Mouse (Mus musculus) lung, embryonic 15.5 days (tissue): ENCODE measurements around the gene Slc4a2. TPM values are rescaled to one million over a fixed set of nuclear protein-coding genes. Genes with fewer than 3 reads are reported as not detected.
A peak's percentile ranks its signal among the peaks of the same experiment; 100 is the strongest.

ENCODE experiments used
- ATAC-seq: fragments of 200-750 bp; cut with Nextera tagmentation; 2 replicates; pipeline ENCODE4 v1.8.0; 2017; ENCODE audit warnings: moderate number of reproducible peaks, borderline replicate concordance; ENCODE audit not compliant: low FRiP score, low TSS enrichment; ENCODE audit errors: extremely low read depth
- H3K27ac ChIP-seq: fragments of 300-500 bp; sonication (generic); 2 replicates; pipeline ENCODE4 v1.5.1; 2015; ENCODE audit warnings: moderate library complexity, mild to moderate bottlenecking, inconsistent platforms
- H3K27me3 ChIP-seq: fragments of 300-500 bp; sonication (generic); 2 replicates; pipeline ENCODE4 v1.6.1; 2015; ENCODE audit warnings: inconsistent platforms
- H3K36me3 ChIP-seq: fragments of 300-500 bp; sonication (generic); 2 replicates; pipeline ENCODE4 v1.6.1; 2015; ENCODE audit warnings: inconsistent platforms
- H3K4me1 ChIP-seq: fragments of 300-500 bp; sonication (generic); 2 replicates; pipeline ENCODE4 v1.6.1; 2015; ENCODE audit warnings: inconsistent platforms
- H3K4me2 ChIP-seq: fragments of 300-500 bp; sonication (generic); 2 replicates; pipeline ENCODE4 v1.6.1; 2015; ENCODE audit warnings: inconsistent platforms, mild to moderate bottlenecking, moderate library complexity
- H3K4me3 ChIP-seq: fragments of 300-500 bp; sonication (generic); 2 replicates; pipeline ENCODE4 v1.5.1; 2015; ENCODE audit warnings: mild to moderate bottlenecking, inconsistent platforms
- H3K9ac ChIP-seq: fragments of 300-500 bp; sonication (generic); 2 replicates; pipeline ENCODE4 v1.6.1; 2015; ENCODE audit warnings: inconsistent platforms
- H3K9me3 ChIP-seq: fragments of 300-500 bp; sonication (generic); 2 replicates; pipeline ENCODE4 v1.6.1; 2016; ENCODE audit warnings: inconsistent platforms
- WGBS: fragments of 180-500 bp; shearing (Covaris S2); methylation state at CpG from one replicate; pipeline ENCODE4 v1.1.7; 2015; 5-methylcytosine and 5-hydroxymethylcytosine counted together
- polyA plus RNA-seq: library from polyadenylated mRNA; unstranded; fragments of >200 nt; fragmentation: Nextera tagmentation; extraction: Ambion mirVana; gene quantifications from 2 replicates; pipeline ENCODE4 v1.2.1, GENCODE M21; 2015

Gene Slc4a2
- polyA plus RNA-seq, 1 experiment from 2014 or later = 44.4 TPM

- no peak overlapping the region for H3K4me3 ChIP-seq
- H3K4me2 ChIP-seq = no peak overlapping the region
- no peaks in the 10 kb centered on the region for H3K27me3 ChIP-seq
- no peak overlapping the region for H3K27ac ChIP-seq
- ATAC-seq = no peak
- H3K36me3 ChIP-seq = peaks cover 94% of the 10 kb centered on the region
- H3K9me3 ChIP-seq = no peaks in the 10 kb centered on the region
- WGBS = 87% methylated on average over 8 of the region's 8 CpGs
- no peak overlapping the region for H3K9ac ChIP-seq
- H3K4me1 ChIP-seq = peaks cover 1% of the 10 kb centered on the region
Observed at GRCm38 (mm10) chr5:24433993-24434392, 10.4 kb downstream of the Slc4a2 start.

- H3K4me1 ChIP-seq = peaks cover 19% of the 10 kb centered on the region
- H3K9me3 ChIP-seq = no peaks in the 10 kb centered on the region
- H3K36me3 ChIP-seq = peaks cover 66% of the 10 kb centered on the region
- H3K27me3 ChIP-seq = no peaks in the 10 kb centered on the region
- no peak overlapping the region for H3K27ac ChIP-seq
- no peak overlapping the region for H3K4me3 ChIP-seq
- ATAC-seq = no peak
- H3K4me2 ChIP-seq = no peak overlapping the region
- no peak overlapping the region for H3K9ac ChIP-seq
- 87% methylated on average over 8 of the region's 8 CpGs for WGBS
Observed at GRCm38 (mm10) chr5:24441187-24441586, 17.6 kb downstream of the Slc4a2 start.

- H3K36me3 ChIP-seq = peaks cover 58% of the 10 kb centered on the region
- no peak for ATAC-seq
- WGBS = 86% methylated on average over 9 of the region's 9 CpGs
Observed at GRCm38 (mm10) chr5:24442029-24442428, 18.4 kb downstream of the Slc4a2 start.

GRCm38 (mm10) chr5:24443204-24443603 is 19.6 kb downstream of the Slc4a2 start:
- Histone ChIP-seq H3K36me3 (peaks cover 48% of the 10 kb centered on the region), H3K9me3 (no peaks in the 10 kb centered on the region), H3K4me2 (no peak overlapping the region), H3K4me3 (peak overlapping the region; percentile 94; the same call in 1 of the 2 replicates), H3K4me1 (peaks cover 33% of the 10 kb centered on the region), H3K9ac (no peak overlapping the region), H3K27me3 (no peaks in the 10 kb centered on the region), H3K27ac (no peak overlapping the region)
- no peak for ATAC-seq
- 86% methylated on average over 7 of the region's 7 CpGs for WGBS

More at GRCm38 (mm10) chr5:24442029-24442428, 18.4 kb downstream of the Slc4a2 start:
- Histone ChIP-seq H3K4me2 (no peak overlapping the region), H3K4me1 (peaks cover 22% of the 10 kb centered on the region), H3K9me3 (no peaks in the 10 kb centered on the region), H3K27me3 (no peaks in the 10 kb centered on the region), H3K27ac (no peak overlapping the region), H3K4me3 (no peak overlapping the region), H3K9ac (no peak overlapping the region)

GRCm38 (mm10) chr5:24443927-24444326 is 20.3 kb downstream of the Slc4a2 start:
- Histone ChIP-seq H3K4me3 (peak overlapping the region; percentile 94), H3K4me2 (peak overlapping the region; percentile 83), H3K27ac (no peak overlapping the region), H3K27me3 (no peaks in the 10 kb centered on the region), H3K36me3 (peaks cover 42% of the 10 kb centered on the region), H3K9me3 (no peaks in the 10 kb centered on the region), H3K9ac (peak overlapping the region; percentile 95), H3K4me1 (peaks cover 33% of the 10 kb centered on the region)
- 80% methylated on average over 12 of the region's 12 CpGs for WGBS
- no peak for ATAC-seq

- Histone ChIP-seq H3K9me3 (no peaks in the 10 kb centered on the region), H3K4me2 (peak within 1 kb of the TSS; percentile 83), H3K36me3 (peaks cover 32% of the 10 kb centered on the region), H3K4me3 (peak within 1 kb of the TSS; percentile 94), H3K27ac (peak within 1 kb of the TSS; percentile 88), H3K9ac (peak within 1 kb of the TSS; percentile 95), H3K27me3 (no peaks in the 10 kb centered on the region), H3K4me1 (peaks cover 33% of the 10 kb centered on the region)
- WGBS = under 1% methylated on average over 60 of the region's 60 CpGs
- ATAC-seq = peak; percentile 85
Observed at GRCm38 (mm10) chr5:24444746-24445427, 21.2 kb downstream of the Slc4a2 start, which contains the start of gene Fastk. Gene Fastk (minus strand): TSS chr5:24445287.

- no peaks in the 10 kb centered on the region for H3K27me3 ChIP-seq
- H3K4me1 ChIP-seq = peaks cover 33% of the 10 kb centered on the region
- ATAC-seq = 0 out of 2 replicates have a peak, but pooled peaks have one; percentile 3
- WGBS = 47% methylated on average over 20 of the region's 20 CpGs
- H3K9me3 ChIP-seq = no peaks in the 10 kb centered on the region
- H3K9ac ChIP-seq = peak overlapping the region; percentile 95
- peak overlapping the region; percentile 88 for H3K27ac ChIP-seq
- H3K36me3 ChIP-seq = peaks cover 26% of the 10 kb centered on the region
- H3K4me2 ChIP-seq = peak overlapping the region; percentile 83
- H3K4me3 ChIP-seq = peak overlapping the region; percentile 94
Observed at GRCm38 (mm10) chr5:24445428-24446080, 21.9 kb downstream of the Slc4a2 start.

- H3K36me3 ChIP-seq = peaks cover 15% of the 10 kb centered on the region; the same call in 1 of the 2 replicates
- ATAC-seq = no peak
- H3K27ac ChIP-seq = no peak overlapping the region
- peaks cover 40% of the 10 kb centered on the region for H3K4me1 ChIP-seq
- no peaks in the 10 kb centered on the region for H3K9me3 ChIP-seq
- no peaks in the 10 kb centered on the region for H3K27me3 ChIP-seq
- 0 out of 2 replicates have a peak overlapping the region, but pooled peaks have one; percentile 54 for H3K4me3 ChIP-seq
- WGBS = 86% methylated on average over 7 of the region's 7 CpGs
- H3K9ac ChIP-seq = no peak overlapping the region
- 0 out of 2 replicates have a peak overlapping the region, but pooled peaks have one; percentile 81 for H3K4me2 ChIP-seq
Observed at GRCm38 (mm10) chr5:24446630-24447029, 23.0 kb downstream of the Slc4a2 start.

- peaks cover 40% of the 10 kb centered on the region for H3K4me1 ChIP-seq
- no peak within 1 kb of the TSS for H3K27ac ChIP-seq
- peak within 1 kb of the TSS; percentile 56 for H3K9ac ChIP-seq
- peak; percentile 17 for ATAC-seq
- no peaks in the 10 kb centered on the region for H3K27me3 ChIP-seq
- H3K4me2 ChIP-seq = peak within 1 kb of the TSS; percentile 81
- WGBS = 2% methylated on average over 34 of the region's 34 CpGs
- H3K4me3 ChIP-seq = peak within 1 kb of the TSS; percentile 54
- H3K9me3 ChIP-seq = no peaks in the 10 kb centered on the region
- peaks cover 7% of the 10 kb centered on the region; the same call in 1 of the 2 replicates for H3K36me3 ChIP-seq
Observed at GRCm38 (mm10) chr5:24447624-24448298, 24.1 kb downstream of the Slc4a2 start, which contains the start of gene Tmub1. Gene Tmub1 (minus strand): TSS chr5:24447854.

- Histone ChIP-seq H3K4me2 (peak overlapping the region; percentile 91), H3K36me3 (no peaks in the 10 kb centered on the region), H3K27ac (peak overlapping the region; percentile 90), H3K9ac (peak overlapping the region; percentile 81), H3K4me1 (peaks cover 55% of the 10 kb centered on the region), H3K4me3 (peak overlapping the region; percentile 80), H3K9me3 (no peaks in the 10 kb centered on the region), H3K27me3 (no peaks in the 10 kb centered on the region)
- WGBS = 2% methylated on average over 57 of the region's 66 CpGs
- peak; percentile 83 for ATAC-seq
Observed at GRCm38 (mm10) chr5:24451264-24452029, 27.8 kb downstream of the Slc4a2 start.
